Mouse (Mus musculus): ENCODE results near the gene Slc6a17. TPM values are rescaled to one million over a fixed set of nuclear protein-coding genes. Genes with fewer than 3 reads are reported as not detected.
A peak's percentile ranks its signal among the peaks of the same experiment; 100 is the strongest.

Gene Slc6a17
- 0.97 and 1.1 TPM in 2 replicates for polyA plus RNA-seq (2015; fragmentation: Nextera tagmentation; extraction: Ambion mirVana)

DNA sequence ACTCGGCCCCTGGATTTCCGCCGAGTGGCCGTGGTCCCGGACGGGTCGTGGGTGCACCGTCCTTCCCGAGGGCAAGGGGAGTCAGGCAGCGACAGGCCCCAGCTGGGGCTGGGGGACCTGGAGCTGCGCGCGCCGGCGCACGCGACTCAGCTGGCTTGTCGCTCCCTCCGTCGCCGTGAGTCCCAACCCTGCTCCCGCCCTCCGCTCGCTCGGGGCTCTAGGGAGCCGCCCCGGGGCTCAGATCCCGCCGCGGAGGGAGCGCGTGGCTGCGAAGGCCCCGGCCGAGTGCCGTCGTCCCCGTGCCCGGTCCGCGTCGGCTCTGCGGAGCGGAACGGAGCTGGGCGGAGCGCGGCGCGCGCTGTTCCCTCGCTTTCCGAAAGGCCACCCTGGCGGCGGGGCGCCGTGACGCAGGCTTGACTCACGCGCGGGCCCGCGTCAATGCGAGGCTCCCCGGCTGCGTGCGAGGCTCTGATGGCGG is at the start of gene Slc6a17:
Gene Slc6a17, minus strand, starts transcription at position 388 of the 478 bp plus-strand sequence.
- Histone ChIP-seq H3K4me1 (ENCODE audit: control insufficient read depth, insufficient read depth, low read length) (peaks cover 10% of the 10 kb centered on the region; the same call in 1 of the 2 replicates), H3K9ac (ENCODE audit: low read depth, low read length) (peak within 1 kb of the TSS; percentile 60), H3K4me3 (ENCODE audit: low read length) (peak within 1 kb of the TSS; percentile 57), H3K27ac (ENCODE audit: low read length) (no peak within 1 kb of the TSS), H3K4me2 (ENCODE audit: low read depth, low read length) (peak within 1 kb of the TSS; percentile 95), H3K27me3 (replicated peaks; ENCODE audit: control insufficient read depth, insufficient read depth, low read length) (peaks cover 35% of the 10 kb centered on the region), H3K36me3 (ENCODE audit: control insufficient read depth, insufficient read depth, low read length) (no peaks in the 10 kb centered on the region), H3K9me3 (ENCODE audit: control insufficient read depth, low read length) (no peaks in the 10 kb centered on the region)
- peak; percentile 80 for ATAC-seq
- under 1% methylated on average over 68 of the region's 68 CpGs for WGBS

DNA sequence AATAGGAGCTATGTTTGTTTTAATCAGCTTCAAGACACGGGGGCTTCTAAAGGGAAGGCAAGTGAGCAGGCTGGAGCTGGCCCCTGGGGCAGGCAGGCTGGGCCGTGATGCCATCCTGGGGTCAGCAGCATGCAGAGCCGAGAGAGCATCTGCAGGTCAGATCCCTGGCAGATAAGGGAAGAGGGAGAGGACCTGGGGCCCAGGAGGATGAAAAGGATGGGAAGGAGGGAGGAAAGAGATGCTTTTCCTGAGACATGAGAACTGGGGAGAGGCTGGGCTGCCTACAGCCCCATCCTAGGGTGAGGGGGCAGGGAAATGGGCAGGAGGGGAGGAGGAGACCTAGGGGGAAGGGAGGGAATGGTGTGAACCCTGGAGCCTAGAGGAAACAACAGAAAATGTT is 47.5 kb upstream of the Slc6a17 start:
- H3K4me2 ChIP-seq (ENCODE audit: low read depth, low read length), result no peak overlapping the region
- no peak overlapping the region for H3K27ac ChIP-seq (ENCODE audit: low read length)
- no peak for ATAC-seq
- H3K36me3 ChIP-seq (ENCODE audit: control insufficient read depth, insufficient read depth, low read length), result no peaks in the 10 kb centered on the region
- H3K27me3 ChIP-seq (replicated peaks; ENCODE audit: control insufficient read depth, insufficient read depth, low read length), result peaks cover 5% of the 10 kb centered on the region; the same call in 1 of the 2 replicates
- H3K4me1 ChIP-seq (ENCODE audit: control insufficient read depth, insufficient read depth, low read length), result no peaks in the 10 kb centered on the region
- 28% methylated on average over 3 of the region's 3 CpGs for WGBS
- H3K9me3 ChIP-seq (ENCODE audit: control insufficient read depth, low read length), result no peaks in the 10 kb centered on the region
- no peak overlapping the region for H3K4me3 ChIP-seq (ENCODE audit: low read length)
- H3K9ac ChIP-seq (ENCODE audit: low read depth, low read length), result no peak overlapping the region

GRCm38 (mm10) chr3:107563880-107564279 is 46.1 kb upstream of the Slc6a17 start:
- Histone ChIP-seq H3K4me1 (ENCODE audit: control insufficient read depth, insufficient read depth, low read length) (no peaks in the 10 kb centered on the region), H3K9me3 (ENCODE audit: control insufficient read depth, low read length) (no peaks in the 10 kb centered on the region), H3K4me3 (ENCODE audit: low read length) (no peak overlapping the region), H3K27ac (ENCODE audit: low read length) (no peak overlapping the region), H3K9ac (ENCODE audit: low read depth, low read length) (no peak overlapping the region), H3K27me3 (replicated peaks; ENCODE audit: control insufficient read depth, insufficient read depth, low read length) (peaks cover 5% of the 10 kb centered on the region; the same call in 1 of the 2 replicates), H3K36me3 (ENCODE audit: control insufficient read depth, insufficient read depth, low read length) (no peaks in the 10 kb centered on the region), H3K4me2 (ENCODE audit: low read depth, low read length) (no peak overlapping the region)
- ATAC-seq, result no peak
- WGBS, result 38% methylated on average over 4 of the region's 4 CpGs

GRCm38 (mm10) chr3:107562591-107562990 is 44.8 kb upstream of the Slc6a17 start:
- no peak overlapping the region for H3K9ac ChIP-seq (ENCODE audit: low read depth, low read length)
- no peak overlapping the region for H3K27ac ChIP-seq (ENCODE audit: low read length)
- H3K4me3 ChIP-seq (ENCODE audit: low read length), result no peak overlapping the region
- no peaks in the 10 kb centered on the region for H3K9me3 ChIP-seq (ENCODE audit: control insufficient read depth, low read length)
- no peak overlapping the region for H3K4me2 ChIP-seq (ENCODE audit: low read depth, low read length)
- H3K27me3 ChIP-seq (replicated peaks; ENCODE audit: control insufficient read depth, insufficient read depth, low read length), result peaks cover 5% of the 10 kb centered on the region; the same call in 1 of the 2 replicates
- H3K4me1 ChIP-seq (ENCODE audit: control insufficient read depth, insufficient read depth, low read length), result no peaks in the 10 kb centered on the region
- no peak for ATAC-seq
- no peaks in the 10 kb centered on the region for H3K36me3 ChIP-seq (ENCODE audit: control insufficient read depth, insufficient read depth, low read length)
- 79% methylated on average over 4 of the region's 4 CpGs for WGBS

GRCm38 (mm10) chr3:107562104-107562503 is 44.3 kb upstream of the Slc6a17 start:
- Histone ChIP-seq H3K4me3 (ENCODE audit: low read length) (no peak overlapping the region), H3K9me3 (ENCODE audit: control insufficient read depth, low read length) (no peaks in the 10 kb centered on the region), H3K4me1 (ENCODE audit: control insufficient read depth, insufficient read depth, low read length) (no peaks in the 10 kb centered on the region), H3K27ac (ENCODE audit: low read length) (no peak overlapping the region), H3K36me3 (ENCODE audit: control insufficient read depth, insufficient read depth, low read length) (no peaks in the 10 kb centered on the region), H3K27me3 (replicated peaks; ENCODE audit: control insufficient read depth, insufficient read depth, low read length) (peaks cover 5% of the 10 kb centered on the region; the same call in 1 of the 2 replicates), H3K9ac (ENCODE audit: low read depth, low read length) (no peak overlapping the region), H3K4me2 (ENCODE audit: low read depth, low read length) (no peak overlapping the region)
- WGBS, result 71% methylated on average over 2 of the region's 2 CpGs
- ATAC-seq, result no peak

DNA sequence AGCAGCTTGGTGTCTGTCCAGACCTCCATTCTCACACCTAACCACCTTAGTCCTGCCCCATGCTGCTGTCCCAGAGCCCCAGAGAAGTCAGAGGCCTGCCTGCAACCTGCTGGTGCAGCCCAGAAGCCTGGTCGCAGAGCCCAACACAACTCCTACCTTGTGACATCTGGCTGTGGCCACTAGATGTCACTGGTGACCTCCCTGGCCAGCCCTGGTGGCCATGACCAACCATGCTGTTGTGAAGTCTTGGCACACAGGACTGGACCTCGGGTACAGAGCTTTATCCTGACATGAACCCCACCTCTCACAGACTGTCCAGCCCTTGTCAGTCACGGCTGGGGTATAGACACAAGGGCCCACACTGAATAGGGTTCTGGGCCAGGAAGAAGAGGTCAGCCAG is 41.4 kb upstream of the Slc6a17 start:
- H3K36me3 ChIP-seq (ENCODE audit: control insufficient read depth, insufficient read depth, low read length), result no peaks in the 10 kb centered on the region
- 12% methylated on average over 3 of the region's 3 CpGs for WGBS
- no peak overlapping the region for H3K27ac ChIP-seq (ENCODE audit: low read length)
- peak; percentile 82 for ATAC-seq
- H3K4me3 ChIP-seq (ENCODE audit: low read length), result no peak overlapping the region
- no peak overlapping the region for H3K4me2 ChIP-seq (ENCODE audit: low read depth, low read length)
- no peaks in the 10 kb centered on the region for H3K4me1 ChIP-seq (ENCODE audit: control insufficient read depth, insufficient read depth, low read length)
- no peaks in the 10 kb centered on the region for H3K27me3 ChIP-seq (replicated peaks; ENCODE audit: control insufficient read depth, insufficient read depth, low read length)
- H3K9me3 ChIP-seq (ENCODE audit: control insufficient read depth, low read length), result no peaks in the 10 kb centered on the region
- no peak overlapping the region for H3K9ac ChIP-seq (ENCODE audit: low read depth, low read length)

DNA sequence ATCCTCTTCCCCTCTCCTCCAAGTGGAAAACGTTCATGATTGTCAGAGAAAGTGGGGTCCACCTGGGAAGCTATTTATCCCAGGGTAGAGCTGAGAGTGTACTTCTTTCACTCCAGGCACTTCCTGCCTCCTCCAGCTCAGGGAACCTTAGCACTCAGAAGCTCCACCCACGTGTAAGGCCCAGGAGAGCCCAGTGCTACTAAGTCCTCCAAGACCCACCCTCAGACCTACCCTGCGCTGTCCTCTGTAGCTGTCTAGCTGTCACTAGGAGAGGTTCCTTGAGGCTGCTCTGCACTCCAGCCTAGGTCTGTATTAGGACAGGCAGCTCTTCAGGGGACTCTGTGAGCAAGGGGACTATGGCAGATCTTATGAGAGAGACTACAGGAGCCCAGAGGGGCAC is 40.9 kb upstream of the Slc6a17 start:
- Histone ChIP-seq H3K9me3 (ENCODE audit: control insufficient read depth, low read length) (no peaks in the 10 kb centered on the region), H3K4me3 (ENCODE audit: low read length) (no peak overlapping the region), H3K4me2 (ENCODE audit: low read depth, low read length) (no peak overlapping the region), H3K27me3 (replicated peaks; ENCODE audit: control insufficient read depth, insufficient read depth, low read length) (no peaks in the 10 kb centered on the region), H3K27ac (ENCODE audit: low read length) (no peak overlapping the region), H3K4me1 (ENCODE audit: control insufficient read depth, insufficient read depth, low read length) (no peaks in the 10 kb centered on the region), H3K9ac (ENCODE audit: low read depth, low read length) (no peak overlapping the region), H3K36me3 (ENCODE audit: control insufficient read depth, insufficient read depth, low read length) (no peaks in the 10 kb centered on the region)
- 35% methylated on average over 3 of the region's 3 CpGs for WGBS
- ATAC-seq, result peak; percentile 57; the same call in 1 of the 2 replicates

GRCm38 (mm10) chr3:107554842-107555241 is 37.0 kb upstream of the Slc6a17 start, which contains the start of gene Ubl4b:
Ubl4b (minus strand) TSS chr3:107555073.
- Histone ChIP-seq H3K9ac (ENCODE audit: low read depth, low read length) (no peak within 1 kb of the TSS), H3K27ac (ENCODE audit: low read length) (no peak within 1 kb of the TSS), H3K27me3 (replicated peaks; ENCODE audit: control insufficient read depth, insufficient read depth, low read length) (peaks cover 2% of the 10 kb centered on the region; the same call in 1 of the 2 replicates), H3K36me3 (ENCODE audit: control insufficient read depth, insufficient read depth, low read length) (no peaks in the 10 kb centered on the region), H3K4me2 (ENCODE audit: low read depth, low read length) (no peak within 1 kb of the TSS), H3K9me3 (ENCODE audit: control insufficient read depth, low read length) (no peaks in the 10 kb centered on the region), H3K4me3 (ENCODE audit: low read length) (no peak within 1 kb of the TSS), H3K4me1 (ENCODE audit: control insufficient read depth, insufficient read depth, low read length) (no peaks in the 10 kb centered on the region)
- ATAC-seq, result no peak
- 77% methylated on average over 2 of the region's 2 CpGs for WGBS

GRCm38 (mm10) chr3:107550409-107551049 is 32.7 kb upstream of the Slc6a17 start:
- H3K9me3 ChIP-seq (ENCODE audit: control insufficient read depth, low read length), result no peaks in the 10 kb centered on the region
- peaks cover 4% of the 10 kb centered on the region; the same call in 1 of the 2 replicates for H3K27me3 ChIP-seq (replicated peaks; ENCODE audit: control insufficient read depth, insufficient read depth, low read length)
- H3K4me2 ChIP-seq (ENCODE audit: low read depth, low read length), result no peak overlapping the region
- H3K36me3 ChIP-seq (ENCODE audit: control insufficient read depth, insufficient read depth, low read length), result no peaks in the 10 kb centered on the region
- no peak for ATAC-seq
- 73% methylated on average over 17 of the region's 17 CpGs for WGBS
- no peak overlapping the region for H3K27ac ChIP-seq (ENCODE audit: low read length)
- no peak overlapping the region for H3K4me3 ChIP-seq (ENCODE audit: low read length)
- no peak overlapping the region for H3K9ac ChIP-seq (ENCODE audit: low read depth, low read length)
- no peaks in the 10 kb centered on the region for H3K4me1 ChIP-seq (ENCODE audit: control insufficient read depth, insufficient read depth, low read length)

All from intestine, embryonic 16.5 days (tissue).